Mouse (Mus musculus): ENCODE results near the gene Kcnn4. TPM values are rescaled to one million over a fixed set of nuclear protein-coding genes. Genes with fewer than 3 reads are reported as not detected.

Kcnn4 gene
- polyA plus RNA-seq, 1 experiment = 180 TPM

GRCm38 (mm10) chr7:24427168-24427567, 57.1 kb downstream of the Kcnn4 start:
- WGBS = 93% methylated on average over 8 of the region's 8 CpGs
- Histone ChIP-seq H3K4me1 (ENCODE audit: control insufficient read depth, insufficient read depth, low read length) (no peaks in the 10 kb centered on the region), H3K27ac (ENCODE audit: control insufficient read depth, insufficient read depth, low read depth, low read length, poor library complexity) (no peak overlapping the region), H3K4me3 (replicated peaks; ENCODE audit: control insufficient read depth, low read depth, low read length) (no peak overlapping the region)
- TF ChIP-seq CTCF (IDR thresholded peaks at IDR 0.05; ENCODE audit: control insufficient read depth, insufficient read depth, low read length) (no peak), POLR2A (IDR thresholded peaks at IDR 0.05; ENCODE audit: borderline replicate concordance, control insufficient read depth, low read depth, low read length) (no peak)

GRCm38 (mm10) chr7:24428725-24429124, 58.7 kb downstream of the Kcnn4 start:
- no peak overlapping the region for H3K27ac ChIP-seq (ENCODE audit: control insufficient read depth, insufficient read depth, low read depth, low read length, poor library complexity)
- WGBS = 84% methylated on average over 5 of the region's 5 CpGs
- TF ChIP-seq CTCF (IDR thresholded peaks at IDR 0.05; ENCODE audit: control insufficient read depth, insufficient read depth, low read length) = no peak
- TF ChIP-seq POLR2A (IDR thresholded peaks at IDR 0.05; ENCODE audit: borderline replicate concordance, control insufficient read depth, low read depth, low read length) = no peak
- H3K4me1 ChIP-seq (ENCODE audit: control insufficient read depth, insufficient read depth, low read length) = no peaks in the 10 kb centered on the region
- no peak overlapping the region for H3K4me3 ChIP-seq (replicated peaks; ENCODE audit: control insufficient read depth, low read depth, low read length)

GRCm38 (mm10) chr7:24429413-24430112, 59.5 kb downstream of the Kcnn4 start:
- 80% methylated on average over 16 of the region's 16 CpGs for WGBS
- H3K4me1 ChIP-seq (ENCODE audit: control insufficient read depth, insufficient read depth, low read length) = no peaks in the 10 kb centered on the region
- H3K27ac ChIP-seq (ENCODE audit: control insufficient read depth, insufficient read depth, low read depth, low read length, poor library complexity) = no peak overlapping the region
- no peak overlapping the region for H3K4me3 ChIP-seq (replicated peaks; ENCODE audit: control insufficient read depth, low read depth, low read length)
- TF ChIP-seq POLR2A (IDR thresholded peaks at IDR 0.05; ENCODE audit: borderline replicate concordance, control insufficient read depth, low read depth, low read length) = no peak
- no peak for TF ChIP-seq CTCF (IDR thresholded peaks at IDR 0.05; ENCODE audit: control insufficient read depth, insufficient read depth, low read length)

GRCm38 (mm10) chr7:24430551-24431345, 60.7 kb downstream of the Kcnn4 start:
- Histone ChIP-seq H3K27ac (ENCODE audit: control insufficient read depth, insufficient read depth, low read depth, low read length, poor library complexity) (no peak overlapping the region), H3K4me1 (ENCODE audit: control insufficient read depth, insufficient read depth, low read length) (no peaks in the 10 kb centered on the region), H3K4me3 (replicated peaks; ENCODE audit: control insufficient read depth, low read depth, low read length) (no peak overlapping the region)
- no peak for TF ChIP-seq POLR2A (IDR thresholded peaks at IDR 0.05; ENCODE audit: borderline replicate concordance, control insufficient read depth, low read depth, low read length)
- TF ChIP-seq CTCF (IDR thresholded peaks at IDR 0.05; ENCODE audit: control insufficient read depth, insufficient read depth, low read length) = no peak
- WGBS = 77% methylated on average over 15 of the region's 15 CpGs

DNA sequence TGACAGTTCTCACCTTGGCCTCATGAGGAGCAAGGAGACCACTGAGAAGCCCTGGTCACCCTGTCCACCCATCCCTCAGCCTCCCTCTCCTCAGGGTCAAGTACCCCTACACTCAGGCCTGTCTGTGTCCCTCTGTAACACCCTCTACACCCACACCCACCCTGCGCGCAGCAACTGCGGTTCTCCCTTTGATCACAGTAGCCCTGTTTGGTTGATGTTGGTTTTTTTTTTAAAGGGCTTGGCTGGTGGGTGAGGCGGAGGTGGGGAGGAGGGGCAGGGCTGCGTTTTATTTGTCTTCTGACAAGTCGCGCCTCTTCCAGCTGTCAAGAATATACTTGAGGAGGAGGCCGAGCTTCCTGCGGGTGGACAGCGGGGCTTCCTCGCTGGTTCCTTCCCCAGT, 61.6 kb downstream of the Kcnn4 start:
- H3K4me3 ChIP-seq (replicated peaks; ENCODE audit: control insufficient read depth, low read depth, low read length) = no peak overlapping the region
- 78% methylated on average over 11 of the region's 11 CpGs for WGBS
- TF ChIP-seq POLR2A (IDR thresholded peaks at IDR 0.05; ENCODE audit: borderline replicate concordance, control insufficient read depth, low read depth, low read length) (no peak), CTCF (IDR thresholded peaks at IDR 0.05; ENCODE audit: control insufficient read depth, insufficient read depth, low read length) (no peak)
- H3K27ac ChIP-seq (ENCODE audit: control insufficient read depth, insufficient read depth, low read depth, low read length, poor library complexity) = no peak overlapping the region
- H3K4me1 ChIP-seq (ENCODE audit: control insufficient read depth, insufficient read depth, low read length) = no peaks in the 10 kb centered on the region

DNA sequence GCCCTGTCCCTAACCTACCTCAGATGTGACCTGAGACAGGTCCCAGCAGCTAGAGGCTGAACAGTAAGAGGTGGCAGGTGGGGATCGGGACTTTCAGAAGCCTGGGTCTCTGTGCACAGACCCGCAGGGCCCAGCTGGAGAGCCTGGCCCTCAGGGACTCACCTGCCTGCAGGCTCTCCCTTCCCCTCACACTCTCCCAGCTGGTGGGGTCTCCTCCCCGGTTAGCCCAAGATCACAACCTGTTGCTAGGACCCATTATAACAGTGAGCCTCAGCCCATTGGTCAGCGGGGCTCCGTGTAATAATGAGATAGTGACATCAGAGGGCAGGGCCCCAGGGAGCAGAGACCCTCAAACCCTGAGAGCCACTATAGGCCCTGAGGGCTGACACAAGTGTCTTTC, 65.2 kb downstream of the Kcnn4 start:
- no peak for TF ChIP-seq CTCF (IDR thresholded peaks at IDR 0.05; ENCODE audit: control insufficient read depth, insufficient read depth, low read length)
- no peak for TF ChIP-seq POLR2A (IDR thresholded peaks at IDR 0.05; ENCODE audit: borderline replicate concordance, control insufficient read depth, low read depth, low read length)
- H3K4me1 ChIP-seq (ENCODE audit: control insufficient read depth, insufficient read depth, low read length) = no peaks in the 10 kb centered on the region; the same call in 1 of the 2 replicates
- WGBS = 88% methylated on average over 5 of the region's 5 CpGs
- H3K4me3 ChIP-seq (replicated peaks; ENCODE audit: control insufficient read depth, low read depth, low read length) = no peak overlapping the region
- no peak overlapping the region for H3K27ac ChIP-seq (ENCODE audit: control insufficient read depth, insufficient read depth, low read depth, low read length, poor library complexity)

Other genes with a start within 250 kb of the Kcnn4 start
- 1.7 and 4.5 TPM in 2 replicates for gene Zfp235, start 236.1 kb upstream of the Kcnn4 start, polyA plus RNA-seq (2011; ENCODE audit: insufficient read depth, insufficient read length, low replicate concordance, missing spikeins)
- not detected in 2 replicates for gene Zfp114, start 195.2 kb upstream of the Kcnn4 start, polyA plus RNA-seq (2011; ENCODE audit: insufficient read depth, insufficient read length, low replicate concordance, missing spikeins)
- 0.74 and 1.8 TPM in 2 replicates for gene Zfp111, start 158.8 kb upstream of the Kcnn4 start, polyA plus RNA-seq (2011; ENCODE audit: insufficient read depth, insufficient read length, low replicate concordance, missing spikeins)
- 0.43 and 0.95 TPM in 2 replicates for gene Zfp109, start 132.7 kb upstream of the Kcnn4 start, polyA plus RNA-seq (2011; ENCODE audit: insufficient read depth, insufficient read length, low replicate concordance, missing spikeins)
- not detected in 2 replicates for gene Zfp108, start 115.5 kb upstream of the Kcnn4 start, polyA plus RNA-seq (2011; ENCODE audit: insufficient read depth, insufficient read length, low replicate concordance, missing spikeins)
- not detected in 2 replicates for gene Zfp93, start 99.8 kb upstream of the Kcnn4 start, polyA plus RNA-seq (2011; ENCODE audit: insufficient read depth, insufficient read length, low replicate concordance, missing spikeins)
- gene Zfp61, start 69.0 kb upstream of the Kcnn4 start, polyA plus RNA-seq (2011; ENCODE audit: insufficient read depth, insufficient read length, low replicate concordance, missing spikeins) = 3.6 and 14.4 TPM in 2 replicates
- gene Zfp94, start 53.6 kb upstream of the Kcnn4 start, polyA plus RNA-seq (2011; ENCODE audit: insufficient read depth, insufficient read length, low replicate concordance, missing spikeins) = 1.9 and 5.4 TPM in 2 replicates
- not detected in 2 replicates for gene Tescl, start 36.3 kb upstream of the Kcnn4 start, polyA plus RNA-seq (2011; ENCODE audit: insufficient read depth, insufficient read length, low replicate concordance, missing spikeins)
- not detected in 2 replicates for gene Lypd5, start 21.1 kb upstream of the Kcnn4 start, polyA plus RNA-seq (2011; ENCODE audit: insufficient read depth, insufficient read length, low replicate concordance, missing spikeins)
- gene Smg9, start 29.4 kb downstream of the Kcnn4 start, polyA plus RNA-seq (2011; ENCODE audit: insufficient read depth, insufficient read length, low replicate concordance, missing spikeins) = 32.3 and 59.7 TPM in 2 replicates
- not detected in 2 replicates for gene Irgc1, start 82.0 kb downstream of the Kcnn4 start, polyA plus RNA-seq (2011; ENCODE audit: insufficient read depth, insufficient read length, low replicate concordance, missing spikeins)
- gene Plaur, start 92.2 kb downstream of the Kcnn4 start, polyA plus RNA-seq (2011; ENCODE audit: insufficient read depth, insufficient read length, low replicate concordance, missing spikeins) = 31.6 and 85.4 TPM in 2 replicates
- 1.4 TPM in 1 of 2 replicates, not detected in the other for gene Cadm4, start 111.8 kb downstream of the Kcnn4 start, polyA plus RNA-seq (2011; ENCODE audit: insufficient read depth, insufficient read length, low replicate concordance, missing spikeins)
- gene Zfp428, start 136.7 kb downstream of the Kcnn4 start, polyA plus RNA-seq (2011; ENCODE audit: insufficient read depth, insufficient read length, low replicate concordance, missing spikeins) = 2.5 and 3.1 TPM in 2 replicates
- gene AC161166.1, start 142.2 kb downstream of the Kcnn4 start, polyA plus RNA-seq (2011; ENCODE audit: insufficient read depth, insufficient read length, low replicate concordance, missing spikeins) = not detected in 2 replicates
- gene Irgq, start 160.4 kb downstream of the Kcnn4 start, polyA plus RNA-seq (2011; ENCODE audit: insufficient read depth, insufficient read length, low replicate concordance, missing spikeins) = 2.9 and 3.4 TPM in 2 replicates
- not detected in 2 replicates for gene Pinlyp, start 175.9 kb downstream of the Kcnn4 start, polyA plus RNA-seq (2011; ENCODE audit: insufficient read depth, insufficient read length, low replicate concordance, missing spikeins)
- gene Xrcc1, start 176.0 kb downstream of the Kcnn4 start, polyA plus RNA-seq (2011; ENCODE audit: insufficient read depth, insufficient read length, low replicate concordance, missing spikeins) = 67.2 and 129 TPM in 2 replicates
- gene Ethe1, start 217.3 kb downstream of the Kcnn4 start, polyA plus RNA-seq (2011; ENCODE audit: insufficient read depth, insufficient read length, low replicate concordance, missing spikeins) = 15.8 and 25.9 TPM in 2 replicates
- not detected in 2 replicates for gene Zfp575, start 217.4 kb downstream of the Kcnn4 start, polyA plus RNA-seq (2011; ENCODE audit: insufficient read depth, insufficient read length, low replicate concordance, missing spikeins)
- 7.2 and 8.2 TPM in 2 replicates for gene Phldb3, start 240.5 kb downstream of the Kcnn4 start, polyA plus RNA-seq (2011; ENCODE audit: insufficient read depth, insufficient read length, low replicate concordance, missing spikeins)

All from bone marrow, adult 2 months (tissue).